Mouse (Mus musculus) ZHBTc4 (cell line): ENCODE data around the gene Slc23a4.
A peak's percentile ranks its signal among the peaks of the same experiment; 100 is the strongest.

Experiments used
- DNase-seq: peaks from one replicate; pipeline ENCODE4 v3.0.0-alpha.2; 2011; ENCODE audit warnings: low read depth, low spot score

Gene Slc23a4

DNA sequence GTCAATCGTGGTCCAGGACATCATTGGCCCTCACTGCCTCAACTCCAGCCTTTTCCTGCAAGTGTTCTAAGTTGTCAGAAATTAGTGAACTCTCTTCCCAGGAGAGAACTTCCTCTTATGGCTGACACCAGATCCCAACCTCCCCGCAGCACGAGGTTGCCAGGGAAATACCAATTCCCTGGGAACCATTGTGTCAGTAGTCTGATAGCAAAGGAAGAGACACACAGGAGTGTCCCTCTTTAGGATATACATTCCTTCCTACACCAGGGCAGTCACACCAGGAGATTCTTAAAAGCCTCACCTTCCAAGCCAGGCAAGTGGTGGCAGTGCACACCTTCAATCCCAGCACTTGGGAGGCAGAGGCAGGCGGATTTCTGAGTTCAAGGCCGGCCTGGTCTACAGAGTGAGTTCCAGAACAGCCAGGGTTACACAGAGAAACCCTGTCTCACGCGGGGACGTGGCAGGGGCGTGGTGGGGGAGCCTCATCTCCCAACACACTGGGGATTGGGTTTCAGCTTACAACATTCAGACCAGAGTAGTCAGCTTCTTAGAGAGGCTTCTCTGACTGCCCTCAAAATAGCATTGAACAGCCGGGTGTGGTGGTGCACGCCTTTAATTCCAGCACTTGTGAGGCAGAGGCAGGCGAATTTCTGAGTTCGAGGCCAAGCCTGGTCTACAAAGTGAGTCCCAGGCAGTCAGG, 74.7 kb downstream of the Slc23a4 start:
- DNase-seq = peak; percentile 63

DNA sequence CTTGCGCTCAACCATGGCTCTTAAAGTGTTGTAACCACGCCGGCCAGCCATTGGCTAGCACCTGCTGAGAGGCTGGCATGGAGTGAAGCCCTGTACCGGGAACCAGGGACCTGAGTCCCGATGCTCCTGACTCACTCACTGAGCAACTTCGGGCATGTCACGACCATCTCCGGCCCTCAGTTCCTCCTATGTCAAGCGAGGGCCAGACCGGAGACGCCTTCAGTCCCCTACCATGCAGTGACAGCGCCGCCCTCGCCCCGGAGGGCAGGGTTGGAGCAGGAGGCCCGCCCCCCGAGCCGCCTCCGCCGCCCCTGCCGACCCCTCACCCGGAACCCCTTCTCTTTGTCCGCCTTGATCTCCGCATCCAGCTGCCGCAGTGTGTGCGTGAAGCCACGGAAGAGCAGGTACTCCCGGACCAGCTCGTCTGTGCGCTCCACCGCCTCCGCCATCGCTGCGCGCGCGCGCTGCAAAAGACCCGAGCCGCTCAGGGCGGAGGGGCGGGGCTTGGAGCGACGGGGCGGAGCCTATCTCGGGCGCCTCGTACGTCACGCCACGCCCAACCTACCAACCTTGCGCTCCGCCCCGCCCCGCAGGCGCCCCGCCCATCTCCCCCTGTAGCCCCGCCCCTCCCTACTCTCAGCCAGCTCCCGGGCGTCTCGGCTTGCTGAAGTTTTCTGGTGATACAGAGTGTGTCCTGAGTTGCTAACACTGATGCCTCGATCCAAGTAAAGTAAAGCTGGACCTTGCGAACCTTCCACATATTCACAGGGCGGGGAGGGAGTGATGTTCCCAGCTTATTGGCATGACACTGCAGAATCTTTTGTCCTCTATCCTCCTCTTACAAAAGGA, 77.6 kb downstream of the Slc23a4 start, which contains the start of gene Wdr91:
Gene Wdr91 (minus strand): TSS at position 506 of the 849 bp plus-strand sequence.
- DNase-seq = peak; percentile 95

DNA sequence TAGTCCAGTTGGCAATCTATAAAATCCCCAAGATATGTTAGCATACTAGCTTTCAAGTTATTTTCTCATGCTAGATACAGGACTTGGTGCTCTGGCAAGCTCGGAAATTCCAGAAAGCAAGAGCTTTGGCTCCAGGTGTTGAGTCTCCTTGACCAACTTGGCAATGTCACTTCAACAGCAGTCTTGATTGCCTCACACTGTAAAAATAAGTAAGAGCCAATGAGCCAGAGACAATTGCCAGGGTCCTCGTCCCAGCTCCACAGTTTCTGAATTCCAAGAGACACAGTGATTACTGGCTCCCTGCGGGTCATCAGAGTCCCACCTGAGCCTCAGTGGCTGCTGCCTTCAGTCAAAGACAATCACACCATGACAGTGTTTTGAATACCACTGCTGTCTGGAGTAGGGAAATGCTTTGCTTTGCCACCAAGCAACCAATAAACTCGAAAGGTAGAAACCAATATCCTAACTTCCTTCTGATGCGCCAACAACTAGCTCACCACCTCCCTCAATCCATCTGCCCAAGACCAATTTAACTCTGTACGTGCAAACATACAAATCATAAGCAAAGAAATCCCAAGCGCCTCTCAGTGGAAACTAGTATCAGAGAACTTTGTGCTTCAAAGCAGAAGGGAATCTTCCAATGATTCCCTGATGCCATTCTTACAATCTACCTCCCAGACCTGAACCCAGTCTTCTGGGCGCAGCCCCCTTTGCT, 78.4 kb downstream of the Slc23a4 start:
- no peak for DNase-seq

DNA sequence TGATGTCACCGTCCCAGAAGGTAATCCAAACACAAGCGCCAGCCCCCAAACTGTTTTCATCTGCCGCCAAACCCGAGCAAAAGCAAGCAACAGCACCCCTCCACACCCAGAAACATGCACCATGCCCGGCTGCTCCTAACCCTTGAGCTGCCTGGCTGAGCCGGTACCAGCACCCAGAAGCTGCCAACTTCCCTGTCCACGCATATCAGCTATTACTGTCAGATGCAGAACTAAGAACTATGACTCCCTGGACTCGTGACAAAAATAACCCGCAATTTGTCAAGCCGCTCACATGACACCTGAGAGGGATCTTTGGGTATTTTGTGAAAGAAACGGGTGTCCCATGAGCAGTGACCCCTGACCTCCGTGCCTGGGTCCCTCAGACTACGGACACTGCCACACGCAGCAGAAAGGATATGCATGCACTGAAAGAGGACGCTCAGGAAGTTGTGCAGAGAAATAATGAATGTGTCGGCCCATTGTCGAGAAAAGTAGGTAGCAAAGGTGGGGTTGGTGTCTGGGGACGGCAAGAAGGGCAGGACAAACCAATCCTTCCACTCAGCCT, 80.4 kb downstream of the Slc23a4 start:
- no peak for DNase-seq

DNA sequence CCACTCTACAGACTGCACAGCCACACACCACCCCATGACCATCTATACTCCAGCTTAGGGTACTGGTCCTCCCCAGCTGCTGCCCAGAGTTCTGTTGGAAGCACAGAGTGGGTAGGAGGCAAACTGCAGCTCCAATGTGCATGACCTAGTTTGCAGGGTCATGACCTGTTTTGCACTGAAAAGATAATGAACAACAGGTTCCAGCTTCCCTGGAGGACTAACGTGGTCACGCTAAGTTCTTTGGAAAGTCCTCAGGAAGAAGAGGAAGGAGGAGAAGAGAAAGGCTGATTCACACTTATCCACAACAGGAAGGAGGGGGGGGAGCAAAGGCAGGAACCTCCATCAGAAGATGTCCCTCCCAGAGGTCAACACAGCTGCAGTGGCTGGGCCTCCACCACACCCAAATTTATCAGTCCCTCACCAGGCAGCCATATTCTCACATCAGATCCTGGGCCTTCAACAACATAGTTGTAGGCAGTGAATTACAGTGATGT, 81.0 kb downstream of the Slc23a4 start:
- DNase-seq = no peak

DNA sequence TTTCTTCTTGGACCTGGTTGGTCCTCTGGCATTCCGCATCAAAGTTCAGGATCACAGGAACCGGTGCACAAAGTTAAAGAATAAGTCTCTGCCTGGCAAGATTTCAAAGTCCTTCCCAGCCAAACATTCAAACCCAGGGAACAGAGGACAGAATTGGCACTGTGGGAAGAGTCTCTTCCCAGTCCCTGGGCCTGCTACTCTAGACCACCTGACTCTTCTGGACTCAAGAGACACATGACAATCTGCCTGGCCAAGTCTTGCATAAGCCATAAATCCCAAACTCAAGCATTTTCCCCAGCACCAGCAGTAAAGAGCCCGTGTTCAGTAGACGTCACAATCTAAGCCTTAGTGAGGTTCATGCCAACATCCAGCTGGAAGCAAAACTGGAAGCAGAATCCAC, 81.5 kb downstream of the Slc23a4 start:
- no peak for DNase-seq

DNA sequence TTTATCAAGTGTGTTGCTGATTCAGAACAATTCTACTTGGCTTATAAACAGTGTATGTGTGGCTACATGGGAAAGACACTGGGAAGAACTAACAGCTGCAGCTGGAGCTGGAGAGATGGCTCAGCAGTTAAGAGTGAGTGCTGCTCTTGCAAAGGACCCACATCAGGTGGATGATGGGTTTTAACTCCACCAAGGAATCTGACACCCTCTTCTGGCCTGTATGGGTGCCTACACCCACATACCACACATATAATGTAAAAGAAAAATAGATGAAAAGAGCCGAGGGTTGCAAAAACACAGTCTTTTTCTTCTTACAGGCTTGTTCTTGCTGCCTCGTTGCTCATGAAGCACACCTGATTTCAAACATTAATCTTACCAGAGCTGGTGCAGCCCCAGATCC, 82.1 kb downstream of the Slc23a4 start:
- no peak for DNase-seq

DNA sequence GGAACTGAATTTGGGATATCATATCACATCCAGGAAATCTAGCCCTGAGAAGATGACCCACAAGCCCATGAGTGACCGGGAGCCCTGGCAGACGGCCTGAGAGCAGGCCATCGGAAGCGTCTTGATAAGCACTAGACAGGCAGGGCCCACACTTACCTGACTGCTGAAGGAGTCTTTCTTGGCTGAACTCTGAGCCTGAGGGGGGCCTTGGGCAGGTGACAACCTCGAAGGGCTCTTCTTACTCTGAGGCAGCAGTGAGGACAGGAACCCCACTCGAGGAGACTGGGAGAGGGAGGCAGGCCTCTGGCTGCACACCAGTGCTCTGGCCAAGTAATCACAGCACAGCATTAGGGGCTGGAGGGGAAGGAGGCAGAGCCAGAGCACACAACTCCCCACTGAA, 83.8 kb downstream of the Slc23a4 start:
- DNase-seq = no peak

DNA sequence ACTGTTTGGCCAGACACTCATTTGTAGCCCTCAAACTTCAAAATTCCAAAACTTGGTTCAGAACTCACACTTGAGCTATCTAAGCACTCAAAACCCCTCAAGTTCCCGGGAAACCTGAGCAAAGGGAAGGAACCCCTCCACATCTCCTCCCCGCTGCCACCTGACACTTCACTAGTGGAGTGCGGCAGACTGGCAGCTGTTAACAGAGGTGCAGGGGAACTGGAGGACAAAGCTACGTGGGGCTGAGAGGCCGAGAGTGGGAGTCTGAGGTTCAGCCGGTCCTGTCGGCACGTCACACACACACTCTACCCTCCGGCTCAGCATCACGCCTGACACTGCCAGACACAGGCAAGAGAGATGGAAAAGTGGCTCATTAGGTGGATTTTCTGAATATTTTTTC, 84.4 kb downstream of the Slc23a4 start:
- DNase-seq = no peak

DNA sequence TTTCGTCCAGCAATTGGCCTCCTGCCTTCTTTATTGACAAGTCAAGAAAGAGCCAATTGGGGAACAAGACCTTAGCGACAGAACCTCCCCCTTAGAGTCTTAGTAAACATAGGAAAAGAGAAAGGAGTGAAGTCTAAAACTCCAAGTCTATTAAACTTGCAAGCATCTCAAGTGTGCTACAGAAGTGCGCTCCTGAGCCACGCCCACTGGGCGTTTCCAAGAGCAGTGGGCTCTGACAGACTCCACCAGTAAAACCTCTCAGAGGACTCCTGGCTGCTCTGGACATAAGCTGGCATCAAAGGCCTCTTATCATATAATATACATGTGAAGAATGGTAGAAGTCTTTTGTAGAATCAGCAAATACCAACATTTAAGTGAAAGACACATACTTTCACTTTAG, 84.8 kb downstream of the Slc23a4 start:
- peak; percentile 51 for DNase-seq

DNA sequence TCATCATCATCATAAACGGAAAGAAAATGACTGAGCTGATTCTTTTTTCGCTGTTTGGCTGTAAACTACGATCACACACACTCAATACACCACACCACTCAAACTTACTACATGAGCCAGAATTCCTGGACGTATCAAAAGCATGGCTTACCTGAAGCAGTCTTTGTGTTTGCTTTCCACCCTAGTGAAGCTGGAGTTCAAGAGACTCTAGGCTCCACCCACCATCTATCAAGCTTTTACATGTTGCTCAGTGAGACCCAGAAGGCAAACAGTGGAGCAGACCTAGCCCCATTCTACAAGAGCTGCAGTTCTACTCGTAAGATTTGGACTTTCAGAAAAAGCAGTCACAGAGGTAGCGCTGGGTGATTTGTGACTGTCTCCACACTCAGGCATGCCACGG, 85.6 kb downstream of the Slc23a4 start:
- no peak for DNase-seq

DNA sequence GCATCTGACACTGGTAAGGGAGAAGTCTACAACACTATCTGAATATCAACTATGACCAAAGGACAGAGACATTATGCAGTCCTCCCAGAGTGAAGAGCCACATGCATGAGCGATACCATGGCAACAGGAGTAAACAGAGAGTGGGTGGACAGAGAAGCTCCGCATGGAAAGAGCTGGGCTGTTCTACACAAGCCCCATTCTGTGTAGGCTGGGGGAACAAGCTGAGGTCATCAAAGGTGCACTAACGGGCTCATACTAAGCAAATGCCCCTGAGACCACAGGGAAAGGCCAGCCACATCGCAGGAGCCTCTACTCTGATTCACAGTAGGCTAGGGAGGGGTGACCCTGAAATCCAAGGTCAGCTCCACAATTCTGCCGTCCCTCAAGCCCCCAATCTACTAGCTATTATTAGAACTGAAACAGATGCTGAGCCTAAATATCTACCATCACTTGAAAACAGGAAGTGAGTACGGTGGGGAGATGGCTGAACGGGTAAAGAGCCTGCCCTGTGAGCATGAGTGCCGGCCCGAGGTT, 86.2 kb downstream of the Slc23a4 start:
- DNase-seq = no peak

DNA sequence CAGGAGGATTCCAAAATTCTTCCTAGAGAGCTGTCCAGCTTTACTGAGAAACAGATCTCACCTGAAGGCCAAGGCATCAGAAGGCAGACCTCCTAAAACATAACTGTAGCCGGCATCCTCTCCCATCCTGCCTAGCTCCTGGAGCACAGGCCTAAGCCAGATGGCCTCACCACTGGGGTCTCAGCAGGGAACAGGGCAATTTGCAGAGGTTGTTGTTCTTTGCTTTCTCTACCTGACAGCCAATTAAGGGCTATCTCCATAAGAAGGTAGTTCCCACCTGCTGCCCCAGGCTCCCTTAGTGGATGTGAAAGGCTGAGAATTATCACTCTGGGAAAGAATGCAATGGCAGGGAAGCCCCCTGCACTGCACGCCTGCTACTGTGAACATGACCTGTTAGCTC, 87.2 kb downstream of the Slc23a4 start:
- no peak for DNase-seq

DNA sequence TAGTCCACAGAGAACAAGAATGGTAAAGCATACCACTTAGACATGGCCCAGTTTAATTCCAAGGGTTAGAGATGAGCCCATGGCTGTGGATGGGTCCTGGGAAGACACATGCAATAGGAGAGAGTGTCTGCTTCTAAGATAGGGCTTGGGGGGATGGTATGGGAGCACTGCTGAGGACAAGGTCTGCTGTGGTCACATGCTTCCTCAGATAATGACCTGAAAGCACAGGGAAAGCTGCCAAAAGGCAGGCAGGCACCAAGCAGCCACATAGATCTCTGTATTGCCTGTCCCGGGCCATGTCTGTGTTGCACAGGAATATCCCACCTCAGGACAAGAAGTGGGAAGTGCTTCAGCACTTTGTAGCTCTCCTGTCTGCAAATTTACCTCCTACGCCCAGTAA, 89.1 kb downstream of the Slc23a4 start:
- no peak for DNase-seq

DNA sequence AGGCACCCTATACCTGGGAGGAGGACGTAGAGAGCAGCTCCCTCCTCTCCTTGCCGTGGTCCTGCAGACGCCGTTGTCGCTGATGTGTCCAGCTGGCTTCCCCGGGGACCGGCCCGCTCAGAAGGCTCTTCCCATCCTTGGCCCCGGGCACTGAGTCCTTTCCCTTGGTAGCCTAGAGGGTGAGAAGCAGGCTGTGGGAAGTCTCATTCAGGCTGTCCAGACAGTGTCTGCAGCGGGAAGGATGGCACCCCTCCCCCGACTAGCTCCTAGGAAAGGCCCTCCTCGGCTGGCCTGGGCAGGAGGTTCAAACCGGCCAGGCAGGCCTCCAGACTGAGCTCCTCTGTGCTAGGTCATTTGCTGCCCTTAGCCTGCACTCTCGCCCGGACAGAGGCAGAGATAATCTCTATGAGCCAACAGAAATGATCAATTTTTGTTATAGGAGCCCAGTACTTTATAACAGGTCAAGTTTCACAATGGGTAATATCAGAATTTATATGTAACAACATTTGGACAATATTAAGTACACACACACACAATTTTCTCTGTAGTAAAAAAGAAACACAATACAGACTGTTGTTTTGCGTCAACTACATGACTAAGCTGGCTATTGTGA, 91.9 kb downstream of the Slc23a4 start:
- DNase-seq = no peak

DNA sequence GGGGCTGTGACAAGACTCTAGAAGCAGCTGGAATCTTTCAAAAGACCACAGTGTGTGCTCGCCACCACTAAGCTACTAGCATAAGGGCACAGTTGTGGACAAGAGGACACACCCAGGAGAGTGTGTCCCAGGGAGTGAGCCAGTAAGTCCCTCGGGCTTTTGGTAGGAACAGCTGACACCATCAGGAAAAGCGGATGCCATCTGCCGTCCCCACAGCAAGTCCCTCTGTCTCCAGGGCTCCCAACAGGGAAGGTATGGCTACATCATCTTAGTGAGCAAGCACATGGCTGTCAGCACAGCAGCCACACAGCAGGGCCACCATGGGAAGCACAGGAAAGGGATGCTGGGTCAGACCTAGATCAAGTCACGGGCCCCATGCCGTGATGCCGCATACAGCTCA, 92.6 kb downstream of the Slc23a4 start:
- DNase-seq = no peak
